Mouse (Mus musculus): ENCODE data around the gene Recql5.

Recql5 gene

DNA sequence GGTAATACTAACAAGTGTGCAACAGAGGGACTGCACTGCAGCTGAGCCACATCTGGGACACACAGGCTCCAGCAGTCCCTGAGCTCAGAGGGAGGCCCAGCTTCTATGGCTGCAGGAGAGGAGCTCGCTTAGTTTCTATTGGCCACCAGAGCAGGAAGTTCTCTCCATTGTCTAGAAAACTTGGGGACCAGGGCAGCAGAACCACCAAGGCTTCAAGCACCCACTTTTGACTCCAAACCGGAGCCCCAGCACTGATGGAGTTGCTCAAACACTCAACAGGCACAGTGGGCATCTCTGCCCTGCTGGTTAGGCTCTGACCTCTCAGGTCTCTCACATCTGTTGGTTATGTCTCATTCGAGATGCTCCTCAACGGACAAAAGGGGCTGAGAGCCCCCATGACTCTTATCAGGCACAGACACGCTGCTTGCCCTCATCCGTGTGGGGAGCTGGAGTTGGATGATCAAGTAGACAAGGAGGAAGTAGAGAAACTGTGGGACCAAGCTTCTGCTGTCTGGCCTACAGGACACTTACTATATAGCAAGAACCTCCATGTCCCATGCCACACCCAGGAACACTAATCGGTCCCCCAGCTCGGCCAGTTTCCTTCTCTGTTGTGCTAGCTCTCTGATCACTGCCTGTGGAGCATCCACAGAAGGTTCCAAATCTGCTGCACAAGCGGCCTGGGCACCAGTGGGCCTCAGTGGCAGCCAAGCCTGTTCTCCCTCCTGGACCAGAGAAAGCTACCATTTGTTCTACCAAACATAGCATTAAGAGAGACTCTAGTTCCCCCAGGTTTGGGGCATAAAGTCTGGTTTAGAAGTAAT is 31.7 kb downstream of the Recql5 start:
- DNase-seq (ENCODE audit: low read depth): no peak

GRCm38 (mm10) chr11:115900561-115901337 is 32.5 kb downstream of the Recql5 start:
- no peak for DNase-seq (ENCODE audit: low read depth)

DNA sequence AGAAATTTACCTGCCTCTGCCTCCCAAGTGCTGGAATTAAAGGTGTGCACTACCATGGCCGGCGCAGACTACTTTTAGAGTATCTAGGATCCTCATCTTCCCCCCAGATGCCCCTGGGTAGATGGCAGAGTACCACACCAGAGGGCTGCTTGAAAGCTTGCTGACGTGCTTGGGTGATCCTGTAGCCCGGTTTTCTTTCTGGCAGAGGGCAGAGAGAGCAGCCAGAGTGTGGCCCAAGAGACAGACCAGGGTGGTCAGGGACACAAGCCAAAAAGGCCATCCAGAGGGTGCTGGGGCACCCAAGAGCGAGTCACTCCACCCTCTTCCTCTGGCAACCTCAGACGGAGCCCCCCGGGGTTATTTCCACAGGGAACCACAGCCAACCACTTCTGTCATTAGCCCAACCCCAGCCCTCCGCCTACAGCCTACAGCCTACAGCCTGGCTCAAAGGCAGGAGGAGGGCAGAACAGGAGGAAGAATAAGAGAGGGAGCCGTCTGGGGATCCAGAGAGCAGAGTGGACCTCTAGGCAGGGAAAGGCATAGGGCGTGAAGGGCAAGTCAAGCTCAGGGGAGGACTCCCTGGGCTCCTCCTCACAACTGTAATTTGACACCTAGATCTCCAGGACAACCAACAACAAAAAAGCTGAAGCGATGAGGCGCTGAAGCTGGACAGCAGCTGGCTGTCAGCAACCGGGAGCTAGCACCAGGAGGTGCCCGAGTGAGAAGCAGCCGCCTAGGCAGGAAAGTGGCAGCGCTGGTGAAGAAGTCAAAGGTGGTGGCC is 33.6 kb downstream of the Recql5 start, which contains the start of gene Smim5:
TSS of gene Smim5 (plus strand) at position 481 of the 781 bp plus-strand sequence.
- DNase-seq (ENCODE audit: low read depth): no peak

GRCm38 (mm10) chr11:115898886-115899285 is 34.4 kb downstream of the Recql5 start:
- peak; percentile 77 for DNase-seq (ENCODE audit: low read depth)

- DNase-seq (ENCODE audit: low read depth): no peak
Observed at GRCm38 (mm10) chr11:115898446-115898845, 34.8 kb downstream of the Recql5 start.

GRCm38 (mm10) chr11:115894755-115895520 is 38.3 kb downstream of the Recql5 start:
- no peak for DNase-seq (ENCODE audit: low read depth)

- no peak for DNase-seq (ENCODE audit: low read depth)
Observed at GRCm38 (mm10) chr11:115893071-115893470, 40.2 kb downstream of the Recql5 start.

DNA sequence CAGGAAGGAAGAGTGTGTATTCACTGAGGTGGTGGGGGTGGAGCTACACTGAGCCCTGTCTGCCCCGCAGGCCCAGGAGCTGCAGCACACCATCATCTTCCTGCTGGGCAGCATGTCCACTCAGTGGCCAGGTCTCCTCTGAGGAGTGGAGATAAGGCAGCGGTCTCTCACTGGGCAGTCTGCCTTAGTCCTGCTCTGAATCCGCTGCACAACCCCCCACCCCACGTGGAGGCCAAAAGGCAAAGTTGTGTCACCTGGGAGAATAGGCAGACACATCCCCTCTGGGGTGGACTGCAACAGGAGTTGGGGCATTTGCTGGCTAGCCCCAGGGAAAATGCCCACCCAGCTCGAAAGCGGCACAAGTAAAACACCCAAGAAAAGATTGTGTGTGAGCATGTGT is 41.1 kb downstream of the Recql5 start:
- no peak for DNase-seq (ENCODE audit: low read depth)

DNA sequence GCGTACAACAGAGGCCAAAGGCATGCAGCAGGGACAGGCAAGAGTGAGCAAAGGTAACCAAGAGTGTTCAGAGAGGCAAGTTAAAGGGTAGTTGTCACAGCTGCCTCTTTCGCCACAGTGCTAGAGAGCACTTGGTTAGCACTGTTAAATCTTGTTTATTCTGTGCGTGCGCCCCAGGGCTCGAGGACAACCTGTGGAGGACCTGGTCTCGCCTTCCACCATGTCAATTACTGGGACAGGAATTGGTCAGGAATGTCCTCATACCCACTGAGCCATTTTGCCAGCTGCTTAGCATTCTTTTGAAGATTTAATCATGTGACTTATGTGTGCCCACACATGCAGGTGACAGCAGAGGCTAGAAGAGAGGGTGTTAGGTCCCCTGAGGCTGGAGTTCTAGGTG is 44.1 kb downstream of the Recql5 start:
- no peak for DNase-seq (ENCODE audit: low read depth)

GRCm38 (mm10) chr11:115888020-115888419 is 45.3 kb downstream of the Recql5 start:
- DNase-seq (ENCODE audit: low read depth): no peak

GRCm38 (mm10) chr11:115886446-115886845 is 46.8 kb downstream of the Recql5 start:
- no peak for DNase-seq (ENCODE audit: low read depth)

GRCm38 (mm10) chr11:115885281-115885680 is 48.0 kb downstream of the Recql5 start:
- no peak for DNase-seq (ENCODE audit: low read depth)

DNA sequence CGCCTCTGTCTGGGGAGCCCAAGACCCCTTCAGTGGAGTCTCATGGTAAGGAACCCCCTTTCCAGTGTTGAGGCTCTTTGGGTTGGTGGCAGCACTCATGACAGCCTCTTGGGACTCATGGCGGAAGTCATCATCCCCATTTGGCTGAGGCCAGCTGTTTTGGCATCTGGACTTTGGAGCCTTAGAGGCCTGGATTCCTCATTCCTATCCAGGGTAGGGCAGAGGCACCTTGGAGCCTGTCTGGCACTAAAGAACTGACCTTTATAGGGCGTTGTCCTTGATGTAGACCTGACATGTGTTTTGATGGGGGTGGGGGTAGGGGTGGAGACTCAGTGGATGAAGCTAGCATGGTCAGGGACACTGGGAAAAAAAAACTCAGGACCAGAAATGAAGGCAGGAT is 48.9 kb downstream of the Recql5 start:
- DNase-seq (ENCODE audit: low read depth): no peak

- DNase-seq (ENCODE audit: low read depth): no peak
Observed at GRCm38 (mm10) chr11:115883251-115883650, 50.0 kb downstream of the Recql5 start.

DNA sequence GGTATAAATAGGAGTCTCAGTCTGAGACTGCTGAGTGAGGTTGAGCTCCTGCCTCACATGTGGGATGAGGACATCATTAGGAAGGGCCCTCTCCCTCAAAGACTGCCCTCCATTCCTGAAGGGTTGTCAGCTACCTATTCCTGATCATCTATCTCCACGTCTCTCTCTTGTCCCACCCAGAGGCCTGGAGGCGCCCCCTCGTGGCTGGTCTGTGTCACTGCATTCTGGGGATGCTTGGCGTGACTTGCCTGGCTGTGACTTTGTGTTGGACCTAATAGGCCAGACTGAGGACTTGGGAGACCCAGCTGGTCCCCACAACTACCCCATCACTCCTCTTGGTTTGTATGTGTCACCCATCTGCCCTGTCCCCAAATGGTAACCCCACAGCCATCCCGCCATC is 52.3 kb downstream of the Recql5 start:
- DNase-seq (ENCODE audit: low read depth): peak; percentile 72

- DNase-seq (ENCODE audit: low read depth): no peak
Observed at GRCm38 (mm10) chr11:115878071-115878470, 55.2 kb downstream of the Recql5 start.

- DNase-seq (ENCODE audit: low read depth): no peak
Observed at GRCm38 (mm10) chr11:115877174-115877755, 56.0 kb downstream of the Recql5 start.

DNA sequence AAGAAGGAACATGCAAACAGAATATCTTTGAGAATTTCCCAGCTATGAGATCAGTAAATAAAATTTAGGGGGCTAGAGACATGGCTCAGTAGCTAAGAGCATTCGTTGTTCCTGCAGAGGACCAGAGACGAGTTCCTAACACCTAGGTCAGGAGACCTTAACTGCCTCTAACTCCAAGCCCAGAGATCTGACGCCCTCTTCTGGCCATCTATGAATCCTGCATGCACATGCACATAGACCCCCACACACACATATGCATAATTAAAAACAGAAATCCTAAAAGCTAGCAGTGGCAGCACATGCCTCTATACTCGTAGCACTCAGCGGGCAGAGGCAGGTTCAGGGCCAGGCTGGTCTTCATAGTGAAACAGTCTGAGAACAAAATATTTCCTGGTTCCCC is 56.8 kb downstream of the Recql5 start:
- DNase-seq (ENCODE audit: low read depth): no peak

DNA sequence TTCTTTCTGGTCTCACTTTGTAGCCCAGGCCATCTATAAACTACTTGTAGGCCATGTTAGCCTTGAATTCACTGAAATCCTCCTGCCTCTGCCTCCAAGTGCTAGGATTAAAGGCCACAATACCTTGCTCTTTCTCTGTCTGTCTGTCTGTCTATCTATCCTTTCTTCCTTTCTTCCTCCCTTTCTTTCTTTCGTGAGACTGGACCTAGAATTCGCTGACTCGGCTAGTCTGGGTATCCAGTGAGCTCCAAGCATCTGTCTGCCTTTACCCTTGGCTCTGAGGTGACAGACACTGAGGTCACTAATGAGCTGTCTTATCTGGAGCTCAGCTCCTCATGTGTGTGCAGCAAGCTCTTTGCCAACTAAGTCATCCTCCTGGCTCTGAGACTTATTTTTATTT is 57.3 kb downstream of the Recql5 start:
- no peak for DNase-seq (ENCODE audit: low read depth)

DNA sequence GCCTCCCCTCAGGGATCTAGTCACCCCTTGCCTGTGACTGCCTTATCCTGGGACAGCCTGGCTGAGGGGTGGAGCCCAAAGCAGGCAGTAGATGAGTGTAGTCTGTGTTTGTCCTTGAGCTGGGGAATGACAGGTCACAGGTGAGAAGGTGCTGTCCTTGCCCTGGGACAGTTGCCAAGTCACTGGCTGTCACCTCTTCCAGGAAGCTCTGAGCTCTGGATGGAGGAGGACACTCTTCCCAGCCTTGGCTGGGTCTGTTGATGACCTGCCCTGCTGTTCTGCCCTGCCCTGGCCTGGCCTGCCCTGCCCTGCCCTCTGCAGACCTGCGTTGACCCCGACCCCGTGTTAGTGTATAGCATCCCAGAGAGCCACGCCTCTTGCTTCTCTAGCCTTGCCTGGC is 60.8 kb downstream of the Recql5 start:
- no peak for DNase-seq (ENCODE audit: low read depth)

DNA sequence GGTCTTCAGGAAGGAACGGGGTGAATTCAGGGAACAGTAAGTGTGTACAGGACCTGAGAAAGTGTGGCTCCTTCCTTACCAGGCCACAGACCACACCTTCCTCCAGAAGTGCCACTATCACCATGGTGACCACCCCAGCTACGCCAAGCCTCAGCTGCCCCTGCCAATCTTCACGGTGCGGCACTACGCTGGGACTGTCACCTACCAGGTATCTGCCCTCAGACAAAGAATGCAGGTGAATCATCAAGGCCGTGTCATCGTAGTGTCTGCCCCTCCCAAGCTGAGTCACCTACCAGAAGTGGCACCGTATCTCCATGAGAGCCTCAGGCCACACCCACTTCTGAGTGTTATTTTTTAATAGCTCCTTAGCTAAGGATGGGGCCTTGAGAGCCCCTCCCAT is 63.9 kb downstream of the Recql5 start:
- no peak for DNase-seq (ENCODE audit: low read depth)
